Mouse (Mus musculus): Measurements from ENCODE around the gene Rnf150. TPM values are rescaled to one million over a fixed set of nuclear protein-coding genes. Genes with fewer than 3 reads are reported as not detected.
"Not testable (repeated sequence)": the region's sequence is repeated elsewhere in the genome, so short reads cannot be mapped to it uniquely, and the experiment has no call there.

The Rnf150 gene
- total and polyA plus RNA-seq, 2 experiments from 2014 or later: 1.9 to 9.9 TPM

- Histone ChIP-seq H3K9ac (replicated peaks; ENCODE audit: low read length) (no peak overlapping the region), H3K4me1 (ENCODE audit: insufficient read depth, low read length) (no peaks in the 10 kb centered on the region), H3K9me3 (ENCODE audit: low read length) (no peaks in the 10 kb centered on the region), H3K27me3 (ENCODE audit: insufficient read depth, low read length) (no peaks in the 10 kb centered on the region), H3K27ac (no peak overlapping the region), H3K4me3 (ENCODE audit: low read length) (no peak overlapping the region), H3K36me3 (ENCODE audit: insufficient read depth, low read length) (no peaks in the 10 kb centered on the region), H3K4me2 (ENCODE audit: low read depth, low read length) (no peak overlapping the region)
- WGBS: 72% methylated on average over 2 of the region's 2 CpGs
- ATAC-seq (no peak), DNase-seq (ENCODE audit: low spot score) (no peak)
- no peak for TF ChIP-seq CTCF (IDR thresholded peaks at IDR 0.05; ENCODE audit: low read depth)
These were observed 214.2 kb downstream of the Rnf150 start for GRCm38 (mm10) chr8:83077329-83077728.

GRCm38 (mm10) chr8:83078701-83079533 is 215.8 kb downstream of the Rnf150 start:
- no peak overlapping the region for H3K9ac ChIP-seq (replicated peaks; ENCODE audit: low read length)
- ATAC-seq (no peak), DNase-seq (ENCODE audit: low spot score) (peak; percentile 13)
- H3K4me1 ChIP-seq (ENCODE audit: insufficient read depth, low read length): no peaks in the 10 kb centered on the region
- no peaks in the 10 kb centered on the region for H3K9me3 ChIP-seq (ENCODE audit: low read length)
- WGBS: 80% methylated on average over 12 of the region's 12 CpGs
- H3K27me3 ChIP-seq (ENCODE audit: insufficient read depth, low read length): no peaks in the 10 kb centered on the region
- no peak overlapping the region for H3K27ac ChIP-seq
- H3K4me3 ChIP-seq (ENCODE audit: low read length): no peak overlapping the region
- TF ChIP-seq CTCF (IDR thresholded peaks at IDR 0.05; ENCODE audit: low read depth): no peak
- H3K36me3 ChIP-seq (ENCODE audit: insufficient read depth, low read length): no peaks in the 10 kb centered on the region
- H3K4me2 ChIP-seq (ENCODE audit: low read depth, low read length): no peak overlapping the region

GRCm38 (mm10) chr8:83079534-83079844 is 216.3 kb downstream of the Rnf150 start:
- Histone ChIP-seq H3K36me3 (ENCODE audit: insufficient read depth, low read length) (no peaks in the 10 kb centered on the region), H3K4me2 (ENCODE audit: low read depth, low read length) (no peak overlapping the region), H3K4me3 (ENCODE audit: low read length) (no peak overlapping the region), H3K9ac (replicated peaks; ENCODE audit: low read length) (no peak overlapping the region), H3K27ac (no peak overlapping the region), H3K4me1 (ENCODE audit: insufficient read depth, low read length) (no peaks in the 10 kb centered on the region), H3K27me3 (ENCODE audit: insufficient read depth, low read length) (no peaks in the 10 kb centered on the region), H3K9me3 (ENCODE audit: low read length) (no peaks in the 10 kb centered on the region)
- ATAC-seq (no peak), DNase-seq (ENCODE audit: low spot score) (no peak)
- no peak for TF ChIP-seq CTCF (IDR thresholded peaks at IDR 0.05; ENCODE audit: low read depth)
- WGBS: 88% methylated on average over 5 of the region's 5 CpGs

GRCm38 (mm10) chr8:83081266-83081665 is 218.1 kb downstream of the Rnf150 start:
- DNase-seq (ENCODE audit: low spot score) (no peak), ATAC-seq (no peak)
- no peaks in the 10 kb centered on the region for H3K9me3 ChIP-seq (ENCODE audit: low read length)
- no peak for TF ChIP-seq CTCF (IDR thresholded peaks at IDR 0.05; ENCODE audit: low read depth)
- H3K4me1 ChIP-seq (ENCODE audit: insufficient read depth, low read length): no peaks in the 10 kb centered on the region
- no peak overlapping the region for H3K27ac ChIP-seq
- no peaks in the 10 kb centered on the region for H3K27me3 ChIP-seq (ENCODE audit: insufficient read depth, low read length)
- H3K4me2 ChIP-seq (ENCODE audit: low read depth, low read length): no peak overlapping the region
- H3K36me3 ChIP-seq (ENCODE audit: insufficient read depth, low read length): no peaks in the 10 kb centered on the region
- no peak overlapping the region for H3K9ac ChIP-seq (replicated peaks; ENCODE audit: low read length)
- 65% methylated on average over 4 of the region's 4 CpGs for WGBS
- H3K4me3 ChIP-seq (ENCODE audit: low read length): no peak overlapping the region

GRCm38 (mm10) chr8:83081806-83082205 is 218.7 kb downstream of the Rnf150 start:
- not testable (repeated sequence) for H3K27ac ChIP-seq; H3K4me1 ChIP-seq (ENCODE audit: insufficient read depth, low read length); ATAC-seq; H3K27me3 ChIP-seq (ENCODE audit: insufficient read depth, low read length); DNase-seq (ENCODE audit: low spot score); H3K36me3 ChIP-seq (ENCODE audit: insufficient read depth, low read length); H3K9me3 ChIP-seq (ENCODE audit: low read length); H3K9ac ChIP-seq (replicated peaks; ENCODE audit: low read length); H3K4me3 ChIP-seq (ENCODE audit: low read length); H3K4me2 ChIP-seq (ENCODE audit: low read depth, low read length)
- 77% methylated on average over 7 of the region's 8 CpGs for WGBS

GRCm38 (mm10) chr8:83082251-83082650 is 219.1 kb downstream of the Rnf150 start:
- ATAC-seq (no peak), DNase-seq (ENCODE audit: low spot score) (no peak)
- Histone ChIP-seq H3K36me3 (ENCODE audit: insufficient read depth, low read length) (no peaks in the 10 kb centered on the region), H3K4me3 (ENCODE audit: low read length) (no peak overlapping the region), H3K9ac (replicated peaks; ENCODE audit: low read length) (no peak overlapping the region), H3K4me2 (ENCODE audit: low read depth, low read length) (no peak overlapping the region), H3K4me1 (ENCODE audit: insufficient read depth, low read length) (no peaks in the 10 kb centered on the region), H3K27ac (no peak overlapping the region), H3K27me3 (ENCODE audit: insufficient read depth, low read length) (no peaks in the 10 kb centered on the region), H3K9me3 (ENCODE audit: low read length) (no peaks in the 10 kb centered on the region)
- WGBS: 79% methylated on average over 7 of the region's 7 CpGs
- TF ChIP-seq CTCF (IDR thresholded peaks at IDR 0.05; ENCODE audit: low read depth): no peak

- Histone ChIP-seq H3K27me3 (ENCODE audit: insufficient read depth, low read length) (no peaks in the 10 kb centered on the region), H3K4me3 (ENCODE audit: low read length) (no peak overlapping the region), H3K36me3 (ENCODE audit: insufficient read depth, low read length) (no peaks in the 10 kb centered on the region), H3K9me3 (ENCODE audit: low read length) (no peaks in the 10 kb centered on the region), H3K4me1 (ENCODE audit: insufficient read depth, low read length) (no peaks in the 10 kb centered on the region), H3K4me2 (ENCODE audit: low read depth, low read length) (no peak overlapping the region), H3K27ac (no peak overlapping the region), H3K9ac (replicated peaks; ENCODE audit: low read length) (no peak overlapping the region)
- DNase-seq (ENCODE audit: low spot score): no peak
- no peak for TF ChIP-seq CTCF (IDR thresholded peaks at IDR 0.05; ENCODE audit: low read depth)
- no peak for ATAC-seq
- WGBS: 69% methylated on average over 6 of the region's 6 CpGs
These were observed 220.3 kb downstream of the Rnf150 start for GRCm38 (mm10) chr8:83083452-83083851.

Data from hindbrain, postnatal 0 days (tissue).